Mouse (Mus musculus) forebrain, embryonic 11.5 days (tissue): Measurements from ENCODE around the gene Selenof. TPM values are rescaled to one million over a fixed set of nuclear protein-coding genes. Genes with fewer than 3 reads are reported as not detected.
A peak's percentile ranks its signal among the peaks of the same experiment; 100 is the strongest.

ENCODE experiments used
- ATAC-seq: fragments of 200-750 bp; cut with Nextera tagmentation; replicated peaks from 2 replicates; pipeline ENCODE4 v1.8.0; 2017; ENCODE audit warnings: moderate TSS enrichment; ENCODE audit not compliant: low FRiP score
- DNase-seq: peaks from one replicate; pipeline ENCODE4 v3.0.0-alpha.2; 2017; ENCODE audit warnings: low spot score
- H3K27ac ChIP-seq: fragments of 300-500 bp; sonication (generic); 2 replicates; pipeline ENCODE4 v1.5.1; 2014; ENCODE audit warnings: low read depth, low read length
- H3K27me3 ChIP-seq: fragments of 300-500 bp; sonication (generic); 2 replicates; pipeline ENCODE4 v1.6.1; 2014; ENCODE audit warnings: mild to moderate bottlenecking, low read length, mixed read lengths; ENCODE audit not compliant: control insufficient read depth, insufficient read depth
- H3K36me3 ChIP-seq: fragments of 300-500 bp; sonication (generic); 2 replicates; pipeline ENCODE4 v1.6.1; 2014; ENCODE audit warnings: mild to moderate bottlenecking, low read length, moderate library complexity, mixed read lengths; ENCODE audit not compliant: control insufficient read depth, insufficient read depth
- H3K4me1 ChIP-seq: fragments of 300-500 bp; sonication (generic); replicated peaks from 2 replicates; pipeline ENCODE4 v1.6.1; 2014; ENCODE audit warnings: low read length, mixed read lengths; ENCODE audit not compliant: control insufficient read depth, insufficient read depth
- H3K4me2 ChIP-seq: fragments of 300-500 bp; sonication (generic); 2 replicates; pipeline ENCODE4 v1.6.1; 2014; ENCODE audit warnings: low read depth, mild to moderate bottlenecking, low read length, moderate library complexity, mixed read lengths; ENCODE audit not compliant: severe bottlenecking
- H3K4me3 ChIP-seq: fragments of 300-500 bp; sonication (generic); 2 replicates; pipeline ENCODE4 v1.5.1; 2014; ENCODE audit warnings: low read depth, low read length
- H3K9ac ChIP-seq: fragments of 300-500 bp; sonication (generic); 2 replicates; pipeline ENCODE4 v1.6.1; 2014; ENCODE audit warnings: low read length
- H3K9me3 ChIP-seq: fragments of 300-500 bp; sonication (generic); 2 replicates; pipeline ENCODE4 v1.6.1; 2016; ENCODE audit warnings: low read length, mixed read lengths; ENCODE audit not compliant: control insufficient read depth
- WGBS: fragments of 180-500 bp; shearing (Covaris S2); extraction: QIAGEN DNeasy Blood & Tissue Kit; methylation state at CpG from one replicate; pipeline ENCODE4 v1.1.7; 2014; 5-methylcytosine and 5-hydroxymethylcytosine counted together
- polyA plus RNA-seq: library from polyadenylated mRNA; unstranded; fragments of >200 nt; fragmentation: Nextera tagmentation; extraction: Ambion mirVana; gene quantifications from 2 replicates; pipeline ENCODE4 v1.2.1, GENCODE M21; 2014

Selenof gene
- polyA plus RNA-seq, 1 experiment from 2014 or later = 409 TPM

DNA sequence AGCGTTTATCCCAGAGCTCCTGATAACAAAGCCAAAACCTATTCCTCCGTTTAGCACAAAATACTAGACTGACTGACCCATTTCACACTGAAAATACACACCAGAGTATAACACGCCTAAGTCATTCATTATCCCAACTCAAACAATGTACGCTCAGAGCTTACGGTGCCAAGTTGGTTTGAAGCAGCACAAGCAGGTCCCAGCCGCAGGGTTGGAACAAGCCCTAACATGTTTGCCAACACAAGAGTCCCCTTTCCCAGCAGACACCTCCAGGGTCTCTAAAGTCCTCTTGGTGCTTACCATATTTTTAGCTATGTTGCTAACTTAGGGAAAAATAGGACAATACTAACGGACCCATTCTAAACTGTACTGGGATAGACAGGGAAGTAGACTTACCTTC is 15.0 kb upstream of the Selenof start:
- WGBS = 85% methylated on average over 7 of the region's 7 CpGs
- Histone ChIP-seq H3K27me3 (no peaks in the 10 kb centered on the region), H3K9ac (no peak overlapping the region), H3K4me2 (no peak overlapping the region), H3K9me3 (no peaks in the 10 kb centered on the region), H3K4me1 (peaks cover 25% of the 10 kb centered on the region), H3K4me3 (no peak overlapping the region), H3K36me3 (no peaks in the 10 kb centered on the region), H3K27ac (no peak overlapping the region)
- DNase-seq (no peak), ATAC-seq (no peak)

DNA sequence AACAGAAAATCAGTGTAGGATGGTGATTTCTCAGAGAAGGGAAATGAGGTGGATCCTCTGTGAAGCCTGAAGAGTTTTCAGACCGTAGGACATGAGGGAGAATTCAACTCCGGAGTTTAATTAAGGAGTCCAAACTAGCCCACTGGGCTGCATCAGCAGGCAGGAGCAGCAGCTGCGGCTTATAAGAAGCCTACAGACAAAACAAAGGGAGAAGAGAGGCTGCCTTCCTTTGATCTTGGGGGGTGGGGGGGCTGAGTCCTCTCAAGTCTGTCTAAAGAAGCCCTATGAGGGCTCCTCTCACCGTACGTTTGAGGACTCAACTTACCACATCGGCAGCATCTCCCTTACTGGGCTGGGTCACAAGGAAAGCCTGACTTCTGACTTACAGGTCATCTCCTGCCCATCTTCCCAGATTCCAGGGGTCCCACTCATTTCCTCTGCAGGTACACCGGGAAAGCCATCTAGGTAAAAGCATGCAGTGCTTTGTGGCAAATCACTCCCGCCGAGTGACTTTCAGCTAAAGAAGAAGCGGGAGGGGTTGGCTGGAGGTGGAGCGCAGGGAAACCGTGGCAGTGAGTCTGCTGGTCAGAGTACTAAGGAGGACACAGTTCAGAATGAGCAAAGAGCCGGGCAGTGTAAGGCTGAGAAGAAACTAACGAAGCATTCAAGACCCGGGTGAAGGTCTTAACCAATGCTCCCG is 13.3 kb upstream of the Selenof start:
- H3K9ac ChIP-seq = peak overlapping the region; percentile 48
- ATAC-seq = peak; percentile 52
- no peaks in the 10 kb centered on the region for H3K36me3 ChIP-seq
- no peak for DNase-seq
- H3K4me2 ChIP-seq = peak overlapping the region; percentile 44
- peak overlapping the region; percentile 74 for H3K27ac ChIP-seq
- H3K4me3 ChIP-seq = peak overlapping the region; percentile 13; the same call in 1 of the 2 replicates
- no peaks in the 10 kb centered on the region for H3K9me3 ChIP-seq
- peaks cover 23% of the 10 kb centered on the region for H3K4me1 ChIP-seq
- no peaks in the 10 kb centered on the region for H3K27me3 ChIP-seq
- 3% methylated on average over 16 of the region's 16 CpGs for WGBS

DNA sequence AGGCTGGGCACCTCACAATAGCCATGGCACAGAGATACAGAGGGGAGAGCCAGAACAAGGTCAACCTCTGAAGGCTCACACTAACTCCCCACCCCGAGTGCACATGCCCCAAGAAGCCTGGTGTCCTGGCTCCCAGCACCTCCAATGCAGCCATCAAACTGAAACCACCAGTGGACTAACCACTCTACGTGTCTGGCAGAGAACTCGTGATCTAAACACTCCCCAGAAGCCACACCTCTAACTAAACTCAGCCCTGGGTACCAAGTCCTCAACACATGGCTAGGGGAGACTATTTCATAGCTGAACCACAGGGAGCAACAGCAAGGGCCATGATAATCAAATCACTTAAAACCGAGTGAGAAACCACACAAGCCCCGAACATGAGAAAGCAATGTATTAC is 11.8 kb upstream of the Selenof start:
- H3K4me2 ChIP-seq = no peak overlapping the region
- H3K27ac ChIP-seq = 0 out of 2 replicates have a peak overlapping the region, but pooled peaks have one; percentile 18

DNA sequence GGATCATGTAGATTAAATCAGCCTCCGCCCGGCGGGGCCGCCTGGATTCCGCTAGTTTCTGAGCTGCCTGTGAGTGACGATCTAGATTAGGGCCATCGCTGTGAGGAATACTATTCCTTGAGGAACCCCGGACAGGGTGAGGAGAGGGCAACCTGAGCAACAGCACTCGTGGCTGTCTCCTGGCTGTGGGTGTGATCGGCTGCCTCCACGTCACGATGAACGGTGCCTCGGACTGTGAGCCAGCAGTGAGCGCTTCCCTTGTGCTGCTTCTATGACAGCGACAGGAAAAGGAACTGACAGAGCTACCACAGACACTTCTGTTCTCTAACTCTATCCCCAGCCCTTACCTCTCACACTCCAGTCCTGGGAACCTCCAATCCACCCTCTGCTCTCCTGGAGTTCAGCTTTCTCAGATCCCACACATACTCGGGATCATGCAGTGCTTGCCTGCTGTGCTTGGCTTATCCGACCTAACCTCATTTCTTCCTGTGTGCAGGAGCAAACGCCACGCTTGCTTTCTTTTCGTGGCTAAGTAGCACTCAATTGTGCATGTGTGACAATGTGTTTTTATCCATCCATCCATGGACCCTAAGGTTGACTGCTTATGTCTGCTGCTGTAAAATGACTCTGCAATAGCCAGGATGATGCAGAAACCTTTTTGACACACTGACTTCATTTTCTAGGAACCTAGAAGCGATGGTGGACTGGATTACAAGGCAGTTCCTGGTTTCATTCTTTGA is 8.4 kb upstream of the Selenof start:
- Histone ChIP-seq H3K27ac (no peak overlapping the region), H3K4me3 (no peak overlapping the region), H3K9ac (no peak overlapping the region), H3K4me2 (no peak overlapping the region), H3K36me3 (no peaks in the 10 kb centered on the region), H3K4me1 (peaks cover 13% of the 10 kb centered on the region; the same call in 1 of the 2 replicates), H3K27me3 (no peaks in the 10 kb centered on the region), H3K9me3 (no peaks in the 10 kb centered on the region)
- no peak for ATAC-seq
- 65% methylated on average over 22 of the region's 22 CpGs for WGBS
- no peak for DNase-seq

More for the DNA sequence above, 11.8 kb upstream of the Selenof start:
- no peaks in the 10 kb centered on the region for H3K27me3 ChIP-seq
- DNase-seq (no peak), ATAC-seq (no peak)
- 65% methylated on average over 5 of the region's 5 CpGs for WGBS
- H3K4me1 ChIP-seq = peaks cover 23% of the 10 kb centered on the region
- H3K9ac ChIP-seq = no peak overlapping the region
- no peaks in the 10 kb centered on the region for H3K36me3 ChIP-seq
- H3K4me3 ChIP-seq = no peak overlapping the region
- H3K9me3 ChIP-seq = no peaks in the 10 kb centered on the region

DNA sequence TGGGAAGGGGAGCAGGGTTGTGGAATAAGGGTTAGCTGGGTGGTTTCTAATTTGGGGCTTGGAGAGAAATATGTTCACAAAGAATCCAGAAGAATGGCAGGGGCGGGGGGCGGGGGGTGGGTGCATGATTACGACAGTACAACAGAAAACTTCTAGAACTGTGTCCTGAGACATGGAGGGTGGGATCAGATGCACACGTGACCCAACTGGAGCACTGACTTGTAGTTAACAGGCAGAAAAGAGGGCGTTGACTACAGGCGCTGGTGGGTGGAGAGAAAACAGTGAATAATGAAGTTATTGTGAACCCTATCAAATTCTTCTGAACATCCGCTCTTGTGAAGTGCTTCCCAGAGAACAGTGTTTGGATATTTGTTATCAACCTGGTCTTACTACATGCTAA is 6.2 kb upstream of the Selenof start:
- Histone ChIP-seq H3K27ac (no peak overlapping the region), H3K27me3 (no peaks in the 10 kb centered on the region), H3K9ac (no peak overlapping the region), H3K4me2 (no peak overlapping the region), H3K36me3 (no peaks in the 10 kb centered on the region), H3K4me1 (no peaks in the 10 kb centered on the region; the same call in 1 of the 2 replicates), H3K9me3 (no peaks in the 10 kb centered on the region), H3K4me3 (no peak overlapping the region)
- DNase-seq (no peak), ATAC-seq (no peak)
- 91% methylated on average over 7 of the region's 7 CpGs for WGBS

DNA sequence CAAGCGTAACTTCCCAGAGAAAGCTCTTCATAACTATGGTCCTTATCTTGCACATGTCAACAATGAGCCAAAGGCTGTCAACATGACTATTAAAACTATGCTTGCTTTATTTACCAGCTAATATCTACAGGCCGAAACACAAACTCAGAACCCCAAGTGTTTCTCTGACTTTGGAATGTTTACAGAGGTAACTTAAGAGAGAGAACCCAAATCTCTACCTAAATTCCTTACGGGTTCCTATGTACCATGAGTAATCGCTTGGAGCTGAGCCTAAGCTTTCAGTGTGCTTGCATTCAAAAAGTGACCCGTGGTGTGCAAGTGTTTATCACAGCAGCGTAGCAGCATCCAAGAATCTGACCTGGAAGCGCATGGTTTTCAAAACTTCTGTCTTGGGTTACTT is 4.9 kb upstream of the Selenof start:
- no peak overlapping the region for H3K9ac ChIP-seq
- ATAC-seq (no peak), DNase-seq (no peak)
- no peaks in the 10 kb centered on the region for H3K36me3 ChIP-seq
- no peaks in the 10 kb centered on the region; the same call in 1 of the 2 replicates for H3K4me1 ChIP-seq
- no peaks in the 10 kb centered on the region for H3K9me3 ChIP-seq
- WGBS = 91% methylated on average over 7 of the region's 7 CpGs
- H3K4me3 ChIP-seq = no peak overlapping the region
- H3K27ac ChIP-seq = no peak overlapping the region
- H3K27me3 ChIP-seq = no peaks in the 10 kb centered on the region
- no peak overlapping the region for H3K4me2 ChIP-seq

DNA sequence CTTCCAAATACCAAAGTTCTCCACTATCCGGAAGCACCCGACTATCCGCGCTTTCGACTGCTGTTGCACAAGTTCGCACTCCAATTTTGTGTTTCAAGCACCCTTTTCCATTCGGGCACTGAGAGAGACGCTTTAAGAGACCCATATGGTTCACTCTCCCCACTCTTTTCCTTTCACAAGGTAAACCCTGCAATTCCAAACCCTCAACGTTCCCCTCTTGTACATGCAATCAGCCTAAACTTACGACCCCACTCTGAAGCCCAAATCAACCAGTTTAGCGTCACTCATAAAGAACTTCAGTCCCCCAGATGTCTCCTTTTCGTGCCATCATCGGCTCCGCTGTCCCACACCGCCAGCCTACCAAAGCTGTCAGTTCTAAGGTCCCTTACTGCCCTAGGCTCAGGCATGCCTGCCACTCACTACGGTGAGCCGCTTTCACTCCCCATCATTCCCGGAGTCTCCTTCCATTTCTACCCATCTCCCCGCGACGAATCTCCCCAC is 1.2 kb upstream of the Selenof start:
- Histone ChIP-seq H3K9ac (peak overlapping the region; percentile 77), H3K9me3 (no peaks in the 10 kb centered on the region), H3K4me3 (peak overlapping the region; percentile 86), H3K27ac (peak overlapping the region; percentile 80; the same call in 1 of the 2 replicates), H3K4me1 (peaks cover 8% of the 10 kb centered on the region), H3K4me2 (peak overlapping the region; percentile 84), H3K36me3 (peaks cover 3% of the 10 kb centered on the region; the same call in 1 of the 2 replicates), H3K27me3 (no peaks in the 10 kb centered on the region)
- DNase-seq (no peak), ATAC-seq (no peak)
- WGBS = under 1% methylated on average over 21 of the region's 21 CpGs

DNA sequence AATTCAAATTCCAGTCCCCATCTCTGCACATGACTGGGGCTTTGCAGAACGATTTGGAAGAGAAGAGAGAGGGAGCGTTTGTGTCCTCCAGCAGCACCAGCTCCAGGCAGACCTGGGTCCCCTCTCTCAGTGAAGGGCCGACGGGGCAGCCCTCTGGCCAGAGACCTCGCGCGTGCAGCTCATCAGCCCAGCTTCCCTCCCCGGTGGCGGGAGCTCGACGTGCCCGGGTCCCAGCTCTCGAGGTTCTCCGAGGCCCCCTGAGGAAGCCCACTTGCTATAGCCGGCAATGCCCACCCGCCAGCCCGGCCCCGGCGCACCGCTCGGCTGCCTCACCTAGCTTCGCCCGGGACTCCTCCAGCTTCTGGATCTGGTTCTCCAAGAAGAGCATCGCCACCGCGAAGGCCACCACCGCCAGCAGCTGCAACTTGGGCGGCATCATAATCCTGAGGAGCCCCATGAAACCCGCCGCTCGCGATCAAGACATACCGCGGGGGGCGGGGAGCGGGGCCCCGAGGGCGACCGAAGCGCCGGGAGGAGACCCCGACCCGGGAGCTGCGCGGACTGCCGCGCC is 618 bp upstream of the Selenof start:
- WGBS = under 1% methylated on average over 38 of the region's 47 CpGs
- ATAC-seq = peak; percentile 28

More for the DNA sequence above, 618 bp upstream of the Selenof start:
- peaks cover 3% of the 10 kb centered on the region; the same call in 1 of the 2 replicates for H3K36me3 ChIP-seq
- peak overlapping the region; percentile 86 for H3K4me3 ChIP-seq
- no peaks in the 10 kb centered on the region for H3K27me3 ChIP-seq
- no peaks in the 10 kb centered on the region for H3K9me3 ChIP-seq
- H3K4me1 ChIP-seq = peaks cover 8% of the 10 kb centered on the region
- DNase-seq = peak; percentile 82
- H3K9ac ChIP-seq = peak overlapping the region; percentile 77
- peak overlapping the region; percentile 84 for H3K4me2 ChIP-seq
- peak overlapping the region; percentile 80 for H3K27ac ChIP-seq
